Mouse (Mus musculus) heart, adult 2 months (tissue): ENCODE results near the gene Stam2.

Experiments used
- CTCF ChIP-seq: fragments of 200-600 bp; IDR thresholded peaks from 2 replicates; pipeline ENCODE4 v1.8.1; 2022; ENCODE audit warnings: antibody characterized with exemption, mild to moderate bottlenecking, moderate library complexity
- POLR2A ChIP-seq: fragments of 200-500 bp; IDR thresholded peaks from 2 replicates; pipeline ENCODE4 v1.6.1; 2011; ENCODE audit warnings: mild to moderate bottlenecking, low read depth, low read length, control low read depth; ENCODE audit not compliant: insufficient read depth

DNA sequence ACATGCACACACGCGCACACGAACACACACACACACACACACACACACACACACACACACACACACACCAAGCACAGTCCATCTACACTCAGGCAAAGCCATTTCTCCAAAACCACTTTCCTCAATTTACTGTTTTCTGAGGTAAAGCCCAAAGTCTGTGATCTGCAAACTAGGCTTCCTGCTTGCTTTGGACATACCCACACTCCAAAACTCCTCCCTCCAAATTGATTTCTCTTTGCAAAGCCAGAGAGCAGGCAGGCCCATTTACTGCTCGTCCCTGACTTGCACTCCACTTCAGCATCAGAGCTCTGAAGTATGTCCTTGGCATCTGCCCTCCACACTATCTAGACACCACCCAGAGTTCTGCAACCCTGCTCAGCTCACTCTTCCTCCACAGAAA is 64.5 kb downstream of the Stam2 start:
- no peak for TF ChIP-seq CTCF
- TF ChIP-seq POLR2A = no peak
